In genomic region chr5:114922366-114922731, GRCm38 (mm10) we compare ENCODE assay signal across 10 mouse cellular contexts. TPM values are rescaled to one million over a fixed set of nuclear protein-coding genes. Genes with fewer than 3 reads are reported as not detected.
DNase-seq lines count a peak whose midpoint lies in the region; ATAC-seq lines count a peak whose summit lies in the region.
"Had no signal": no experiment of that assay in that cellular context is flagged by ENCODE, and none has a peak within 500 bp of the region (broad histone marks: within the 10 kb centered on the region; RNA-seq: fewer than 3 reads in every experiment).

No protein-coding gene starts in this region.

- H3K9ac ChIP-seq in kidney, embryonic 16.5 days (replicated peaks; ENCODE audit: low read length) = no peak overlapping the region
- no peak overlapping the region for H3K9ac ChIP-seq in hindbrain, embryonic 12.5 days

- 0 out of 2 replicates have a peak, but pooled peaks have one; percentile 33 for ATAC-seq in kidney, embryonic 16.5 days (ENCODE audit: low FRiP score, low TSS enrichment)
- ATAC-seq in activated CD4-positive, CD25-positive, alpha-beta regulatory T cell, adult 4 months = peak; percentile 24
- no peak for ATAC-seq in hindbrain, embryonic 12.5 days (ENCODE audit: low FRiP score)

- H3K27me3 ChIP-seq in kidney, embryonic 16.5 days (ENCODE audit: insufficient read depth, low read length) = no peaks in the 10 kb centered on the region
- no peaks in the 10 kb centered on the region for H3K27me3 ChIP-seq in hindbrain, embryonic 12.5 days
- H3K27me3 ChIP-seq: embryonic facial prominence, embryonic 13.5 days had no signal

- H3K4me1 ChIP-seq in kidney, embryonic 16.5 days (ENCODE audit: insufficient read depth, low read length) = peaks cover 22% of the 10 kb centered on the region
- H3K4me1 ChIP-seq in hindbrain, embryonic 12.5 days = 0 out of 2 replicates have a peak, but pooled peaks cover 5% of the 10 kb centered on the region

- H3K4me3 ChIP-seq in kidney, embryonic 16.5 days (ENCODE audit: low read length) = no peak overlapping the region
- H3K4me3 ChIP-seq in hindbrain, embryonic 12.5 days = no peak overlapping the region

- no peak overlapping the region for H3K4me2 ChIP-seq in kidney, embryonic 16.5 days (replicated peaks; ENCODE audit: low read depth, low read length)
- H3K4me2 ChIP-seq in hindbrain, embryonic 12.5 days (replicated peaks) = no peak overlapping the region

- no peaks in the 10 kb centered on the region for H3K9me3 ChIP-seq in kidney, embryonic 16.5 days (ENCODE audit: low read length)
- H3K9me3 ChIP-seq in hindbrain, embryonic 12.5 days (replicated peaks) = no peaks in the 10 kb centered on the region
- H3K9me3 ChIP-seq: embryonic facial prominence, embryonic 13.5 days had no signal

- no peak for DNase-seq in kidney, adult 18-20 months
- DNase-seq in fat pad, adult 2 months (ENCODE audit: extremely low read depth, low read depth, low spot score) = peak; percentile 13
- peak; percentile 51 for DNase-seq in mesoderm, embryonic 11.5 days (ENCODE audit: low read depth, low spot score)
- DNase-seq in frontal cortex, adult 2 months (ENCODE audit: extremely low spot score in 1 of 2, low spot score in 1 of 2) = no peak
- DNase-seq: right cerebral cortex, postnatal 14 days had no signal

- WGBS in kidney, embryonic 16.5 days = 56% methylated on average over 10 of the region's 10 CpGs
- WGBS in hindbrain, embryonic 12.5 days = 63% methylated on average over 10 of the region's 10 CpGs

- H3K27ac ChIP-seq in kidney, embryonic 16.5 days (ENCODE audit: low read length) = no peak overlapping the region
- H3K27ac ChIP-seq in hindbrain, embryonic 12.5 days = no peak overlapping the region
- H3K27ac ChIP-seq: embryonic facial prominence, embryonic 13.5 days had no signal

- no peaks in the 10 kb centered on the region for H3K36me3 ChIP-seq in kidney, embryonic 16.5 days (ENCODE audit: insufficient read depth, low read length)
- no peaks in the 10 kb centered on the region for H3K36me3 ChIP-seq in hindbrain, embryonic 12.5 days
- H3K36me3 ChIP-seq: embryonic facial prominence, embryonic 13.5 days had no signal

RNA-seq across cellular contexts. Expression of gene Oasl1, which starts 0.7 kb away (rescaled TPM):
- 1.5 and 2.1 TPM in 2 replicates for polyA plus RNA-seq in kidney, embryonic 16.5 days (2015; fragmentation: Nextera tagmentation; extraction: Ambion mirVana)
- polyA plus RNA-seq in activated CD4-positive, CD25-positive, alpha-beta regulatory T cell, adult 4 months (2017; shearing (Covaris generic)) = 1 to 10 TPM; 1.7 to 4.1 TPM
- 0.13 and 0.17 TPM in 2 replicates for polyA plus RNA-seq in hindbrain, embryonic 12.5 days (2016; fragmentation: Nextera tagmentation; extraction: Ambion mirVana)
- 0.48 and 0.78 TPM in 2 replicates for polyA plus RNA-seq in frontal cortex, adult 2 months (2012; rRNA removed)

RNA-seq across cellular contexts. Expression of gene 2210016L21Rik, which starts 19.6 kb away (rescaled TPM):
- 55.7 and 63.3 TPM in 2 replicates for polyA plus RNA-seq in kidney, embryonic 16.5 days (2015; fragmentation: Nextera tagmentation; extraction: Ambion mirVana)
- polyA plus RNA-seq in activated CD4-positive, CD25-positive, alpha-beta regulatory T cell, adult 4 months (2017; shearing (Covaris generic)) = 10 to 100 TPM; 38.4 to 39.0 TPM
- polyA plus RNA-seq in hindbrain, embryonic 12.5 days (2016; fragmentation: Nextera tagmentation; extraction: Ambion mirVana) = 66.7 and 72.0 TPM in 2 replicates
- polyA plus RNA-seq in frontal cortex, adult 2 months (2012; rRNA removed) = 112 and 115 TPM in 2 replicates

RNA-seq across cellular contexts. Expression of gene Oasl2, which starts 25.6 kb away (rescaled TPM):
- 4.5 and 4.8 TPM in 2 replicates for polyA plus RNA-seq in kidney, embryonic 16.5 days (2015; fragmentation: Nextera tagmentation; extraction: Ambion mirVana)
- 10 to 100 TPM in 1 of 2 experiments, 1 to 10 TPM in 1; 6.8 to 14.9 TPM for polyA plus RNA-seq in activated CD4-positive, CD25-positive, alpha-beta regulatory T cell, adult 4 months (2017; shearing (Covaris generic))
- polyA plus RNA-seq in hindbrain, embryonic 12.5 days (2016; fragmentation: Nextera tagmentation; extraction: Ambion mirVana) = 2.0 and 3.0 TPM in 2 replicates
- polyA plus RNA-seq in frontal cortex, adult 2 months (2012; rRNA removed) = 8.3 and 8.7 TPM in 2 replicates

RNA-seq across cellular contexts. Expression of gene Hnf1a, which starts 48.5 kb away (rescaled TPM):
- polyA plus RNA-seq in kidney, embryonic 16.5 days (2015; fragmentation: Nextera tagmentation; extraction: Ambion mirVana) = 12.6 and 15.4 TPM in 2 replicates
- polyA plus RNA-seq in activated CD4-positive, CD25-positive, alpha-beta regulatory T cell, adult 4 months (2017; shearing (Covaris generic)) = under 1 TPM in 1 of 2 experiments, not detected in 1; 0.13 TPM
- polyA plus RNA-seq in hindbrain, embryonic 12.5 days (2016; fragmentation: Nextera tagmentation; extraction: Ambion mirVana) = 0.06 TPM in 1 of 2 replicates, not detected in the other
- polyA plus RNA-seq in frontal cortex, adult 2 months (2012; rRNA removed) = not detected in 2 replicates
- polyA plus RNA-seq: embryonic facial prominence, embryonic 13.5 days; lung, adult 2 months had no signal

Comparison
In these comparisons a context has a peak if more than half of its experiments do, and no peak if none do; other contexts are left out.
1. DNase-seq: peak in fat pad, adult 2 months (single experiment) and mesoderm, embryonic 11.5 days (single experiment); none in kidney, adult 18-20 months (single experiment) and frontal cortex, adult 2 months (0 of 2).